Mouse (Mus musculus): ENCODE results near the gene Cnpy1. TPM values are rescaled to one million over a fixed set of nuclear protein-coding genes. Genes with fewer than 3 reads are reported as not detected.

Gene Cnpy1
- polyA plus RNA-seq, 1 experiment from 2014 or later: 0.95 TPM

DNA sequence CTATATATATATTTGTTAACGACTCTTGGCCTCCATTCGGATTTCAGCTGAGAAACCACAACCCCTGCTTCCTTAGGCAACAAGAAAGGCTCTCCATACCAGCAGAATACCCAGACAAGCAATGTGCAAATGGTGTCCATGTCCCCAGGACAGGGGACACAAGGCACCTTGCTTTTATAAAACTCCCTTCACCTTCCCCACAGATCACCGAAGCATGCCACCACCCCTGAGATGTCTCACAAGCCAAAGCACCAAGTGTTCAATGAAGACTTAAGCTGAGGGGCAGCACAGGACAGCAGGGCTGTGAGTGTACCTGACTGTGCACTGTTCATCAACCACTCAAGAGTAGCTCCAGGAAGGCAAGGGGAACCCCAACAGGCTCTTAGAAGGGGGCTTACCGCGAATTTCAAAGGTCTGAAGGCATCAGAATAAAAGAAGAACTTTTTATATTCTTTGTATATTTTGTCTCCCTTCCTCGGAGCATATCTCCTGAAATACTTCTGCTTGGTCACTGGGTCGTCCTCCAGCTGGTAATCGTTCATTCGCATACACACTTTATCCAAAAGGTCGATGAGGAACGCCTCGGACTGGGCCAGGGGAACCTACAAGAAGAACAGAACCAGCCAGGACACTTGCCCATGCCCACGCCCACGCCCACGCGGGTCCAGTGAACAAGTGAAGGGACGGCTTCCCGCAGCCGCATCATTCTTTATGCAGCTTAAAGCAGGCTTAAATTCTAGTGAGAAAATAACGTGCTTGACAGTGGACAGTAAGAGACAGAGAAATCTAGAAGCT is 36.7 kb downstream of the Cnpy1 start:
- ATAC-seq (ENCODE audit: insufficient number of reproducible peaks, insufficient read depth, low FRiP score, low TSS enrichment): no peak
- WGBS: 9% methylated on average over 20 of the region's 20 CpGs

DNA sequence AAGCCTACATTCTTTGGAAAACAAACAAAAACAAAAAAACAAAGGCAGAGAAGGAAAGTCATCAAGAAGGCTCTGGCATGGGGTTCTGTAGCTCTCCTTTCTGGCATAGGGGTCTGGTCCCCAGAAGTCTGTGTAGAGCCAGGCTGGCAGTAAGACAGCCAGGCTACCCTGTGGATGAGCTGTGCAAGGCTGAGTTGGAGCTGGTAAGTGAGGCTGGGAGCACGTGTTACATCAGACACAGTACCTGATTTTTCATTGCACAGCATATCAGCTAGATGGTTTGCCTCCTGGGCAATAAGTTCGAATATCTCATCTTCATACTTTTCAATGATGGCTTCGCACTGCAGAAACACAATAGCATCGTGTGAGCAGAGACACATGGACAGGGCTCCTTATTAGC is 38.6 kb downstream of the Cnpy1 start:
- 58% methylated on average over 4 of the region's 4 CpGs for WGBS
- Histone ChIP-seq H3K4me1 (0 out of 2 replicates have a peak, but pooled peaks cover 4% of the 10 kb centered on the region), H3K4me2 (replicated peaks) (no peak overlapping the region), H3K27me3 (peaks cover 93% of the 10 kb centered on the region), H3K9me3 (no peaks in the 10 kb centered on the region), H3K4me3 (no peak overlapping the region), H3K9ac (no peak overlapping the region), H3K27ac (no peak overlapping the region), H3K36me3 (no peaks in the 10 kb centered on the region)
- no peak for ATAC-seq (ENCODE audit: insufficient number of reproducible peaks, insufficient read depth, low FRiP score, low TSS enrichment)

More for the DNA sequence above, 36.7 kb downstream of the Cnpy1 start:
- no peak overlapping the region for H3K27ac ChIP-seq
- peaks cover 95% of the 10 kb centered on the region for H3K27me3 ChIP-seq
- no peaks in the 10 kb centered on the region for H3K36me3 ChIP-seq
- 0 out of 2 replicates have a peak, but pooled peaks cover 4% of the 10 kb centered on the region for H3K4me1 ChIP-seq
- no peak overlapping the region for H3K4me2 ChIP-seq (replicated peaks)
- H3K4me3 ChIP-seq: no peak overlapping the region
- no peak overlapping the region for H3K9ac ChIP-seq
- no peaks in the 10 kb centered on the region for H3K9me3 ChIP-seq

DNA sequence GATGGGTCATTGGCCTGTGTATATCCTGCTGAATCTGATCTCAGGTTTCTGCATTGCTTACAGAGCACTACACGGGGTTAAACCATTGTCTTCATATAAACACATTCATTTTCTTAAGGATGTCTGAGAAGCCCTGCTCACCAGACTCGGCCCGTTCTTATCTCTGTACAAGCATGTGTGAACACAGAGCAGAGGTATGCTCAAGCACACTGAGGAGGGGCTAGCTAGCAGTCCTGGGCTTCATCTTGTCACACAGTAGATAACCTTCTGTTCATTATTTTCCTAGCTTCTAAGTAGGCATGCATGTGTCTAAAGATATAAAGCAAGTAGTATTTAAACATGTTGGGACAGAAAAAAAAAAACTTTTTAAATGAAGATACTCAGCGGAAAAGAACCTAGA is 39.2 kb downstream of the Cnpy1 start:
- ATAC-seq (ENCODE audit: insufficient number of reproducible peaks, insufficient read depth, low FRiP score, low TSS enrichment): no peak
- WGBS: 58% methylated on average over 4 of the region's 4 CpGs
- Histone ChIP-seq H3K9ac (no peak overlapping the region), H3K4me1 (0 out of 2 replicates have a peak, but pooled peaks cover 4% of the 10 kb centered on the region), H3K27me3 (peaks cover 93% of the 10 kb centered on the region), H3K9me3 (no peaks in the 10 kb centered on the region), H3K4me2 (replicated peaks) (no peak overlapping the region), H3K4me3 (no peak overlapping the region), H3K27ac (no peak overlapping the region), H3K36me3 (no peaks in the 10 kb centered on the region)

DNA sequence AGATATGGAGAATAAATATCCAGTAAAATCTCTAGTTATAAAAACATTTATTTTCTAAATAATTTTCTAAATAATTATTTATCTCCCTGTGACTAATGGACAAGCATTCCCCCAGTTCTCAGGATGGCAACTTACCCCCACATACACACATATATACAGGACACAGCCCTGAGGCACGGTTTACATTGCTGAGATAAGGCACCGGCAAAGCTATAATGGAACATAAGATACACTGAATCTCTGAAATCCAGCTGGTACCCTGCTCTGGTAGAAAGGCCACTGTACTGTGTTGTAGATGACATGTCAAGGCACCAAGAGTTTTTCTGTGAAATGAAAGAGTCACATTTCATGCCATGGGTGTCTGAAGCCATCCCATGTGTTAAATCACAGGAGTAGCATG is 40.9 kb downstream of the Cnpy1 start:
- H3K27ac ChIP-seq: no peak overlapping the region
- 86% methylated on average over 2 of the region's 2 CpGs for WGBS
- H3K4me2 ChIP-seq (replicated peaks): no peak overlapping the region
- H3K4me1 ChIP-seq: no peaks in the 10 kb centered on the region
- no peak overlapping the region for H3K4me3 ChIP-seq
- no peak for ATAC-seq (ENCODE audit: insufficient number of reproducible peaks, insufficient read depth, low FRiP score, low TSS enrichment)
- no peak overlapping the region for H3K9ac ChIP-seq
- H3K27me3 ChIP-seq: peaks cover 75% of the 10 kb centered on the region
- no peaks in the 10 kb centered on the region for H3K36me3 ChIP-seq
- H3K9me3 ChIP-seq: no peaks in the 10 kb centered on the region

DNA sequence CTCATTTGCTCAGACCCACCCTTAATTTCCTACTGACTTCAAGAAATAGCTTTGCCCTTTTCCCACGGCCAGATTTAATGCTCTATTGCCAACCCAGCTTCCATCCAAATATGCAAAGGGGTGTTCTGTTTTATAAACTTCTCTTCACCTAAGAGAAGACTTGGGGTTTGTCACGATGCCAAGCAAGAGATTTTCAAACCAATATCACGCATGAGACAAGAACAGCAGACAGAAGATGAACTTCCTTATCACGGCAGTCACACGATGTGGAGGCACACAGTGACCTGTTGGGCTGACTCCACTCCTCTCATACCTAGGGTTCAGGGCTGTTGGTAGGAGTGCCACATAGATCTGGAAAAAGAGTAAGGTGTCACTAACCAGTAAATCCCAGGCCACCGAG is 42.5 kb downstream of the Cnpy1 start:
- WGBS: 73% methylated on average over 6 of the region's 6 CpGs
- Histone ChIP-seq H3K4me2 (replicated peaks) (no peak overlapping the region), H3K4me1 (no peaks in the 10 kb centered on the region), H3K27me3 (peaks cover 66% of the 10 kb centered on the region), H3K9ac (no peak overlapping the region), H3K9me3 (no peaks in the 10 kb centered on the region), H3K36me3 (no peaks in the 10 kb centered on the region), H3K4me3 (no peak overlapping the region), H3K27ac (no peak overlapping the region)
- no peak for ATAC-seq (ENCODE audit: insufficient number of reproducible peaks, insufficient read depth, low FRiP score, low TSS enrichment)

DNA sequence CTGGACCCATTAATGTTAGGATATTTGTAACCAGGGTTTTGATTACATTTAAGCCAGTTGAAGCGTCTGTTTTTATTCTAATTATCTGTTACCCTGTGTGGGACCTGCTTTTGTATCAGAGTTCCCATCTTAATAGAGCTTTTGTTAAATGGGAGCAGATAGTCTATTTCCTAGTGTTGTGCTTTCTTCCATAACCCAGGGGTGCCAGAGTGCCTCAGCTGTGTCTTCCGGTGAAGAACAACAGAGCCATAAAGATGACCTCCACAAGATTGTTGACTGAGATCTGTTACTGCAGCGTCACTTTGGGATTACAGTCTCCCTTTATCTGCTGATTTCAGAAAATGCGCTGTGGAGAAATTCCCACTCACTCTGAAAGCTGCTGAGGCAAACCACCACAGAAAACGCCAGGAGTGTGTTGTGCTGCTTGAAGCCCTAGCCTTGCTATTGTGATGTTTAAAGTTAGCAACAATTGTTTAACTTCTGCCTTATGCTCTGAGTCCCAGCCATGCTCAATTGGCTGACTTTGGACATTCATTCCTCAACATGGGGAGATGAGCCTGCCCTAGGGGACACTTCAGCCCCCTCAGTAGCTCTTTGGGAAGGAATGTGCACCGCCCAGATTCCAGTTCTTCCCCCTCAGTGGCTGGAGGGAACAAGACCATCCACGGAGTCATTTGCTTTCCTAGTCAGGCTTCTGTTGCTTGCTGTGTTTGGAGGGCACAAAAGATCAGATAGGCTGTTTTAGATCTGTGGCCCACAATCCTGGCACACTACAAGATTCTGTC is 46.3 kb downstream of the Cnpy1 start:
- H3K9me3 ChIP-seq: no peaks in the 10 kb centered on the region
- no peak overlapping the region for H3K4me2 ChIP-seq (replicated peaks)
- H3K9ac ChIP-seq: no peak overlapping the region
- H3K4me1 ChIP-seq: no peaks in the 10 kb centered on the region
- WGBS: 37% methylated on average over 7 of the region's 7 CpGs
- ATAC-seq (ENCODE audit: insufficient number of reproducible peaks, insufficient read depth, low FRiP score, low TSS enrichment): no peak
- H3K4me3 ChIP-seq: no peak overlapping the region
- no peak overlapping the region for H3K27ac ChIP-seq
- H3K27me3 ChIP-seq: peaks cover 33% of the 10 kb centered on the region
- H3K36me3 ChIP-seq: no peaks in the 10 kb centered on the region

DNA sequence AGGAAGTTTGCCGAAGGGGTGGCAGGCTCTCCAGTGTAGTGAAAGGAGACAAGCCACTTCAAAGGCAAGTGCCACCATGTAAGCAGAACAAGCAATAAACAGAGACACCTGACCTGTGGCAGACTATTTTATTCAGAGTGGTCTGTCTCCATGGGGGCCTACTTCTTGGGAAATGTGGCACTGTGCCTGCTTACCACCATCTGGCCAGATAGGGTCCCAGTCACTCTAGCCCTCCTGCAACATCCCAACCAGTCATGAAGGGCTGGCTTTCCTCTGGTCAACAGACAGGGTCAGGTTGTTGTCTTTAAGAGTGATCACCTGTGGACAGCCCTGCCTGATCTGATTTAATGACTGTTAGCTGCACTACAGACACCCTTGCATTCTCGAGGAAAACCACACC is 50.1 kb downstream of the Cnpy1 start:
- Histone ChIP-seq H3K4me1 (no peaks in the 10 kb centered on the region), H3K27me3 (peaks cover 24% of the 10 kb centered on the region), H3K9me3 (no peaks in the 10 kb centered on the region), H3K27ac (no peak overlapping the region), H3K4me3 (no peak overlapping the region), H3K4me2 (replicated peaks) (no peak overlapping the region), H3K9ac (no peak overlapping the region), H3K36me3 (no peaks in the 10 kb centered on the region)
- ATAC-seq (ENCODE audit: insufficient number of reproducible peaks, insufficient read depth, low FRiP score, low TSS enrichment): no peak
- 63% methylated on average over 2 of the region's 2 CpGs for WGBS

DNA sequence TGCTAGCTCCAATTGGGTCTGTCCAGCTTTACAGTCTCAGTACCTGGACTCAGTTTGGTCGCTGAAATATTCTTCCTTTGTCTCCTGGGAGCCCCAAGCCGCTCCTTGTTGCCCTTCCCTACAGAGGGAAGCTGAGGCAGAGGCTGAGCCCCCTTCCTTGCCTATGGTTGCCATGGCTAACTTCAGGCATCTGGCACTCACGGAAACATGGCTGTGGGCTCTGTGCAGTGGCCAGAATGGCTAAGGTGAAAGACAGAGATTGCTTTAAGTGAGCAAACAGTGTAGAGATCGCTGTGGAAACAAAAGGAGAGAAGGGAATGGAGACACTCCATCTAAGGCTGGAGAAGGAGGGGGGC is 53.5 kb downstream of the Cnpy1 start:
- ATAC-seq (ENCODE audit: insufficient number of reproducible peaks, insufficient read depth, low FRiP score, low TSS enrichment): no peak
- Histone ChIP-seq H3K27ac (no peak overlapping the region), H3K27me3 (peaks cover 22% of the 10 kb centered on the region), H3K36me3 (no peaks in the 10 kb centered on the region), H3K4me1 (no peaks in the 10 kb centered on the region), H3K9ac (no peak overlapping the region), H3K4me2 (replicated peaks) (no peak overlapping the region), H3K9me3 (no peaks in the 10 kb centered on the region), H3K4me3 (no peak overlapping the region)
- WGBS: 51% methylated on average over 4 of the region's 4 CpGs

DNA sequence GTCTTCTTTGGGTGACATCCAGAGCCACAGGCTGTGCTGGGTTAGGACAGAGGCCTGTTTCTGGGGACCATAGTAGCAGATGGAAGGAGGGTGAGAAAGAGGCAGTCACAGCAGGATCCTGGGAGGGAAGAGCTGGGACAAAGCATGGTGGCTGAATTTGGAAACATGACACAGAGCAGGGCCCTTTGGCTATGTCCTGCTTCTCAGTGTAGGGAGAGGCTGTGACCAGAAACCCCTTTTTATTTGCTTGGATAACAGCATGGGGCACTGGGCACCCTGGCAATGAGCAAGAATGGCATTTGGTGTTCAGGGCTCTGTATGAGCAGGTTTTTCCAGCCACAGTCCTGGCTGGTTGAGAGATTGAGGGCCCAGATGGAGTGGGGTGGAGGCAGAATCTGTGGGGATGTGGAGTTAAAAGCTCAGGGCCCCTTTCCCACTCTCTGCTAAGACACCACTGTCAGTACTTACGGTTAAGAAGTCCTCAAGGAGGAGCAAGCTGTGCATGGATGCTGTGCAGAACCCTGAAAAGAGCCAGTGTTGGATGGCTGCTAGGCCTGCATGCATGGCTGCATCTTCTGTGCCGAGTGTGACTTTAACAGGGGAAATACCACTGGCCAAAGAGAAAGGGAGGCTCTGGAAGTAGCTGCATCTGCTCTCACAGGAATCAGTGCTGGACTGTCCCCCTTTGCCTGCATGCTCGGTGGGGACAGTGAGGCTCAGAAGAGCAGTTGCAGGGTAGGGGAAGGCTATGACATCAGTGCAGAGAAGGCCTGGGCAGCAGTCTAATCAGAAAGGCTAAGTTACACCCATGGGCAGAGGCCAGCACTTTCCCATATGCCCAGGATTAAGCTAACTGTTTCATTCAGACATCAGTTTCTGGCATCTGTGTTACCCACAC is 54.2 kb downstream of the Cnpy1 start:
- Histone ChIP-seq H3K4me1 (no peaks in the 10 kb centered on the region), H3K4me3 (no peak overlapping the region), H3K36me3 (no peaks in the 10 kb centered on the region), H3K4me2 (replicated peaks) (no peak overlapping the region), H3K27me3 (peaks cover 22% of the 10 kb centered on the region), H3K27ac (no peak overlapping the region), H3K9me3 (no peaks in the 10 kb centered on the region), H3K9ac (no peak overlapping the region)
- ATAC-seq (ENCODE audit: insufficient number of reproducible peaks, insufficient read depth, low FRiP score, low TSS enrichment): no peak
- WGBS: 31% methylated on average over 3 of the region's 3 CpGs

DNA sequence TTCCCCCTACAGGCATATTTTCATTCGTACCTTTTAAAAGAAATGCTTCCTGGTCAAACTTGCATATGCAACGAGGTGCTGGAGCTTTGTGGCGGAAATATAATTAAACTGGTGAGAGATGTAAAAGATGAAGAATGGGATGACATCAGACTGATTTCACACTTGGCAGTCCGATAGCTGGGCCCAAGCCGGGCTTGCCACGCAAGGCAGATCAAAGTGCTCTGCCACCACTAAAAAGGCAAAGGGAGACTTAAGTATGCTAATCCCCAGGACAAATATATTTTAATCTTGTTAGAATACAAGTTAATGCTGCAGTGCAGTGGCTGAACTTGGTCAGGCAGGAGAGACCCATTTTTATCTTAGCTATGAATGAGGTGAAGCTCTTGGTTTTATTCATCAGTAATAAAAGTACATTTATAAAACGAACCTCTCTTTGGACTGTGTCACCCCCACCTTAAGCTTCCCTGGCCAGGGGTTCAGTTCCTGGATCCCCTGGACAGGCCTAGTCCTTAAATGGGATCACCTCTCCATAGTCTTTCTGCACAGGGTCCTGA is 66.3 kb downstream of the Cnpy1 start:
- H3K4me2 ChIP-seq (replicated peaks): no peak overlapping the region
- H3K27ac ChIP-seq: no peak overlapping the region
- H3K36me3 ChIP-seq: no peaks in the 10 kb centered on the region
- WGBS: 20% methylated on average over 7 of the region's 7 CpGs
- no peak overlapping the region for H3K4me3 ChIP-seq
- H3K27me3 ChIP-seq: peaks cover 77% of the 10 kb centered on the region
- H3K9ac ChIP-seq: no peak overlapping the region
- no peaks in the 10 kb centered on the region for H3K4me1 ChIP-seq
- no peaks in the 10 kb centered on the region for H3K9me3 ChIP-seq
- no peak for ATAC-seq (ENCODE audit: insufficient number of reproducible peaks, insufficient read depth, low FRiP score, low TSS enrichment)

DNA sequence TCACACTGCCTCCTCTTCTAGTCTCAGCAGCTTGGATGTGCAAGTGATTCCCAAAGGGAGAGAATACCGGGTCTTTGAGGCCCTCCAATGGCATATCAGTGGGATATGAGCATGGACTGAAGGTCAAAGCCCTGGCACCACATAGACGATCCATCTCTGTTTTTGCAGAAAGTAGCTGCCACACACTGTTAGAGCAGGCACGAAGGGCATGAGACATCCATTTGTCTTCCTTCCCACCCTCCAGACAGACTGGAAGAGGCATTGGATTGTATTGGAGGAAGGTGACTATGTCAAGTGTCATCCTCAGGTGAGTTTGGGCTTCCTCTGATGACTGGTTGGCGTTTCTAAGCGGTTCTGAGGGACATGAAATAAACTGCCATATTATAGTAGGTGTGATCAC is 67.3 kb downstream of the Cnpy1 start:
- Histone ChIP-seq H3K9me3 (no peaks in the 10 kb centered on the region), H3K27ac (no peak overlapping the region), H3K4me3 (no peak overlapping the region), H3K27me3 (peaks cover 87% of the 10 kb centered on the region), H3K4me1 (no peaks in the 10 kb centered on the region), H3K9ac (no peak overlapping the region), H3K36me3 (no peaks in the 10 kb centered on the region), H3K4me2 (replicated peaks) (no peak overlapping the region)
- 16% methylated on average over 5 of the region's 5 CpGs for WGBS
- no peak for ATAC-seq (ENCODE audit: insufficient number of reproducible peaks, insufficient read depth, low FRiP score, low TSS enrichment)
